Mouse (Mus musculus) neural tube, embryonic 13.5 days (tissue): ENCODE measurements around the gene Ms4a12. TPM values are rescaled to one million over a fixed set of nuclear protein-coding genes. Genes with fewer than 3 reads are reported as not detected.

Experiments used
- ATAC-seq: fragments of 200-750 bp; cut with Nextera tagmentation; 2 replicates; pipeline ENCODE4 v1.8.0; 2017; ENCODE audit warnings: low read depth, mild to moderate bottlenecking, moderate TSS enrichment, moderate library complexity
- H3K27ac ChIP-seq: fragments of 300-500 bp; sonication (generic); replicated peaks from 2 replicates; pipeline ENCODE4 v1.5.1; 2015; ENCODE audit warnings: moderate library complexity, mild to moderate bottlenecking, inconsistent platforms
- H3K27me3 ChIP-seq: fragments of 300-500 bp; sonication (generic); 2 replicates; pipeline ENCODE4 v1.6.1; 2015; ENCODE audit warnings: mild to moderate bottlenecking, inconsistent platforms
- H3K36me3 ChIP-seq: fragments of 300-500 bp; sonication (generic); 2 replicates; pipeline ENCODE4 v1.6.1; 2015; ENCODE audit warnings: mild to moderate bottlenecking, inconsistent platforms
- H3K4me1 ChIP-seq: fragments of 300-500 bp; sonication (generic); replicated peaks from 2 replicates; pipeline ENCODE4 v1.6.1; 2015; ENCODE audit warnings: inconsistent platforms
- H3K4me2 ChIP-seq: fragments of 300-500 bp; sonication (generic); 2 replicates; pipeline ENCODE4 v1.6.1; 2015; ENCODE audit warnings: inconsistent platforms, mild to moderate bottlenecking, moderate library complexity
- H3K4me3 ChIP-seq: fragments of 300-500 bp; sonication (generic); 2 replicates; pipeline ENCODE4 v1.5.1; 2015; ENCODE audit warnings: mild to moderate bottlenecking, inconsistent platforms
- H3K9ac ChIP-seq: fragments of 300-500 bp; sonication (generic); 2 replicates; pipeline ENCODE4 v1.6.1; 2015; ENCODE audit warnings: moderate library complexity, mild to moderate bottlenecking, inconsistent platforms
- H3K9me3 ChIP-seq: fragments of 300-500 bp; sonication (generic); 2 replicates; pipeline ENCODE4 v1.6.1; 2016; ENCODE audit warnings: inconsistent platforms
- WGBS: fragments of 180-500 bp; shearing (Covaris S2); methylation state at CpG from one replicate; pipeline ENCODE4 v1.1.7; 2015; 5-methylcytosine and 5-hydroxymethylcytosine counted together
- polyA plus RNA-seq: library from polyadenylated mRNA; unstranded; fragments of >200 nt; fragmentation: Nextera tagmentation; extraction: Ambion mirVana; gene quantifications from 2 replicates; pipeline ENCODE4 v1.2.1, GENCODE M21; 2015

The Ms4a12 gene
- polyA plus RNA-seq, 1 experiment from 2014 or later: not detected

- no peak for ATAC-seq
- H3K9ac ChIP-seq: no peak overlapping the region
- H3K27me3 ChIP-seq: no peaks in the 10 kb centered on the region
- H3K27ac ChIP-seq: no peak overlapping the region
- no peaks in the 10 kb centered on the region for H3K36me3 ChIP-seq
- no peak overlapping the region for H3K4me3 ChIP-seq
- no peaks in the 10 kb centered on the region for H3K9me3 ChIP-seq
- H3K4me2 ChIP-seq: no peak overlapping the region
- WGBS: 71% methylated on average over 5 of the region's 5 CpGs
- no peaks in the 10 kb centered on the region for H3K4me1 ChIP-seq
Measured at GRCm38 (mm10) chr19:11234921-11235735, 2.9 kb upstream of the Ms4a12 start.

GRCm38 (mm10) chr19:11234244-11234643, 2.0 kb upstream of the Ms4a12 start:
- WGBS: 82% methylated on average over 5 of the region's 5 CpGs
- H3K27ac ChIP-seq: no peak overlapping the region
- no peaks in the 10 kb centered on the region for H3K4me1 ChIP-seq
- H3K4me2 ChIP-seq: no peak overlapping the region
- no peak overlapping the region for H3K4me3 ChIP-seq
- no peak for ATAC-seq
- H3K36me3 ChIP-seq: no peaks in the 10 kb centered on the region
- H3K9me3 ChIP-seq: no peaks in the 10 kb centered on the region
- H3K9ac ChIP-seq: no peak overlapping the region
- no peaks in the 10 kb centered on the region for H3K27me3 ChIP-seq

GRCm38 (mm10) chr19:11196546-11196945, 35.7 kb downstream of the Ms4a12 start, which contains the start of gene Ms4a13:
Gene Ms4a13 (minus strand): TSS chr19:11196737.
- no peak within 1 kb of the TSS for H3K27ac ChIP-seq
- WGBS: 65% methylated on average over 12 of the region's 12 CpGs
- no peaks in the 10 kb centered on the region for H3K36me3 ChIP-seq
- H3K9me3 ChIP-seq: no peaks in the 10 kb centered on the region
- H3K4me1 ChIP-seq: no peaks in the 10 kb centered on the region
- H3K9ac ChIP-seq: no peak within 1 kb of the TSS
- H3K27me3 ChIP-seq: no peaks in the 10 kb centered on the region
- H3K4me3 ChIP-seq: no peak within 1 kb of the TSS
- no peak for ATAC-seq
- H3K4me2 ChIP-seq: no peak within 1 kb of the TSS

- 75% methylated on average over 1 of the region's 1 CpGs for WGBS
- ATAC-seq: no peak
- Histone ChIP-seq H3K36me3 (no peaks in the 10 kb centered on the region), H3K4me1 (no peaks in the 10 kb centered on the region), H3K27ac (no peak overlapping the region), H3K9me3 (no peaks in the 10 kb centered on the region), H3K27me3 (no peaks in the 10 kb centered on the region), H3K4me3 (no peak overlapping the region), H3K9ac (no peak overlapping the region), H3K4me2 (no peak overlapping the region)
Measured at GRCm38 (mm10) chr19:11192552-11192951, 39.7 kb downstream of the Ms4a12 start.

GRCm38 (mm10) chr19:11184121-11184520, 48.1 kb downstream of the Ms4a12 start:
- no peak for ATAC-seq
- Histone ChIP-seq H3K4me3 (no peak overlapping the region), H3K9ac (no peak overlapping the region), H3K27ac (no peak overlapping the region), H3K4me2 (no peak overlapping the region), H3K4me1 (no peaks in the 10 kb centered on the region), H3K36me3 (no peaks in the 10 kb centered on the region), H3K27me3 (no peaks in the 10 kb centered on the region), H3K9me3 (no peaks in the 10 kb centered on the region)
- WGBS: 17% methylated on average over 5 of the region's 5 CpGs

- H3K4me3 ChIP-seq: no peak overlapping the region
- H3K36me3 ChIP-seq: no peaks in the 10 kb centered on the region
- no peaks in the 10 kb centered on the region for H3K4me1 ChIP-seq
- no peak overlapping the region for H3K4me2 ChIP-seq
- H3K9me3 ChIP-seq: no peaks in the 10 kb centered on the region
- no peaks in the 10 kb centered on the region for H3K27me3 ChIP-seq
- 52% methylated on average over 2 of the region's 2 CpGs for WGBS
- no peak overlapping the region for H3K9ac ChIP-seq
- ATAC-seq: 0 out of 2 replicates have a peak, but pooled peaks have one; percentile 19
- H3K27ac ChIP-seq: no peak overlapping the region
Measured at GRCm38 (mm10) chr19:11177464-11177863, 54.8 kb downstream of the Ms4a12 start.

GRCm38 (mm10) chr19:11165172-11165571, 67.1 kb downstream of the Ms4a12 start, which contains the start of gene 1700025F22Rik:
Gene 1700025F22Rik (minus strand): TSS chr19:11165320.
- no peaks in the 10 kb centered on the region for H3K27me3 ChIP-seq
- H3K4me3 ChIP-seq: no peak within 1 kb of the TSS
- H3K36me3 ChIP-seq: no peaks in the 10 kb centered on the region
- no peaks in the 10 kb centered on the region for H3K4me1 ChIP-seq
- no peak within 1 kb of the TSS for H3K27ac ChIP-seq
- no peak within 1 kb of the TSS for H3K4me2 ChIP-seq
- ATAC-seq: no peak
- WGBS: 40% methylated on average over 10 of the region's 10 CpGs
- no peaks in the 10 kb centered on the region for H3K9me3 ChIP-seq
- H3K9ac ChIP-seq: no peak within 1 kb of the TSS

Other genes starting within 250 kb of the Ms4a12 start
- not detected in 2 replicates for gene Ms4a15, start 239.2 kb downstream of the Ms4a12 start, polyA plus RNA-seq
- not detected in 2 replicates for gene Ms4a18, start 214.4 kb downstream of the Ms4a12 start, polyA plus RNA-seq
- not detected in 2 replicates for gene Ms4a8a, start 151.3 kb downstream of the Ms4a12 start, polyA plus RNA-seq
- gene 1700017D01Rik, start 101.6 kb downstream of the Ms4a12 start, polyA plus RNA-seq: not detected in 2 replicates
- not detected in 2 replicates for gene 1700025F22Rik, start 67.1 kb downstream of the Ms4a12 start, polyA plus RNA-seq
- gene Ms4a13, start 35.7 kb downstream of the Ms4a12 start, polyA plus RNA-seq: not detected in 2 replicates
- gene Ms4a1, start 33.8 kb upstream of the Ms4a12 start, polyA plus RNA-seq: not detected in 2 replicates
- not detected in 2 replicates for gene Ms4a5, start 51.4 kb upstream of the Ms4a12 start, polyA plus RNA-seq
- gene Ms4a14, start 82.0 kb upstream of the Ms4a12 start, polyA plus RNA-seq: 0.08 TPM in 1 of 2 replicates, not detected in the other
- gene Ms4a7, start 103.7 kb upstream of the Ms4a12 start, polyA plus RNA-seq: 3.9 and 4.3 TPM in 2 replicates
- gene Ms4a4a, start 143.1 kb upstream of the Ms4a12 start, polyA plus RNA-seq: 3.2 and 3.6 TPM in 2 replicates
- 0.11 and 0.59 TPM in 2 replicates for gene Ms4a4c, start 172.3 kb upstream of the Ms4a12 start, polyA plus RNA-seq
- not detected in 2 replicates for gene Ms4a4b, start 211.1 kb upstream of the Ms4a12 start, polyA plus RNA-seq
- gene Ms4a6c, start 236.9 kb upstream of the Ms4a12 start, polyA plus RNA-seq: 2.9 and 3.3 TPM in 2 replicates